Mouse (Mus musculus): ENCODE data around the gene Polr3a. TPM values are rescaled to one million over a fixed set of nuclear protein-coding genes. Genes with fewer than 3 reads are reported as not detected.
"Not testable (repeated sequence)": the region's sequence is repeated elsewhere in the genome, so short reads cannot be mapped to it uniquely, and the experiment has no call there.

Polr3a gene
- polyA plus RNA-seq, 1 experiment from 2014 or later = 12.4 TPM

DNA sequence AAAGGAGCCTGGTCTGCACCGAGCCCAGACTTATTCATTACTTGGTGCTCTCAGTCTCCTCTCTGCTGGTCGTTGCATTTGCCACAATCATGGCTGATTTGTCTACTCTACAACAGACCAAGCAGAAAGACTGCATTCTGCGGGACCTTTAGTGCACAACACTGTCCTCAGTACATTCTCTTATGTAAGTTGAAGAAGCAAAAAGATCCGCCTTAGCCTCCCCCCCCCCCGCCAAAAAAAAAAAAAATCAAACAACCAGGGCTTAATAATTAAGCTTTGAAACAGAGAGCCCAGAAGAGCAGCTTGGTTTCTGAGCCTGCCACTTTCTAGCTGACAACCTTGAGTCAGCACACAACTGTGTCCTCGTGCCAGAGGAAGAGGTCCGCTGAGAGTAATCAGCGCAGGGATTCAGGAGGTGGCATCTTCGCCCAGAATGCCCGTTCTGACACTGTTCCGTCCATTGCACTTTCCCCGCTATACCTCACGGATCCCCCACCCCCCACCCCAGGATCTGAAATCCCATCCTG lies 554 bp downstream of the Polr3a start:
- Histone ChIP-seq H3K4me1 (ENCODE audit: control insufficient read depth, insufficient read depth, low read length) (peaks cover 12% of the 10 kb centered on the region), H3K9me3 (replicated peaks; ENCODE audit: control insufficient read depth, low read length) (no peaks in the 10 kb centered on the region), H3K9ac (ENCODE audit: low read depth, low read length) (peak overlapping the region; percentile 86), H3K27ac (ENCODE audit: low read depth, low read length) (no peak overlapping the region), H3K27me3 (ENCODE audit: control insufficient read depth, insufficient read depth, low read length) (no peaks in the 10 kb centered on the region), H3K4me2 (peak overlapping the region; percentile 82), H3K36me3 (ENCODE audit: control insufficient read depth, insufficient read depth, low read length) (peaks cover 21% of the 10 kb centered on the region), H3K4me3 (ENCODE audit: low read depth, low read length) (peak overlapping the region; percentile 84)
- ATAC-seq (replicated peaks; ENCODE audit: insufficient number of reproducible peaks, low FRiP score, low TSS enrichment) = no peak
- WGBS (ENCODE audit: insufficient replicate concordance) = 5% methylated on average over 13 of the region's 13 CpGs

GRCm38 (mm10) chr14:24468806-24469205 lies 18.1 kb downstream of the Polr3a start:
- Histone ChIP-seq H3K9me3 (replicated peaks; ENCODE audit: control insufficient read depth, low read length) (no peaks in the 10 kb centered on the region), H3K4me2 (no peak overlapping the region), H3K36me3 (ENCODE audit: control insufficient read depth, insufficient read depth, low read length) (peaks cover 47% of the 10 kb centered on the region), H3K4me1 (ENCODE audit: control insufficient read depth, insufficient read depth, low read length) (no peaks in the 10 kb centered on the region), H3K9ac (ENCODE audit: low read depth, low read length) (no peak overlapping the region), H3K27me3 (ENCODE audit: control insufficient read depth, insufficient read depth, low read length) (no peaks in the 10 kb centered on the region), H3K27ac (ENCODE audit: low read depth, low read length) (no peak overlapping the region), H3K4me3 (ENCODE audit: low read depth, low read length) (no peak overlapping the region)
- no peak for ATAC-seq (replicated peaks; ENCODE audit: insufficient number of reproducible peaks, low FRiP score, low TSS enrichment)
- WGBS (ENCODE audit: insufficient replicate concordance) = 87% methylated on average over 6 of the region's 6 CpGs

DNA sequence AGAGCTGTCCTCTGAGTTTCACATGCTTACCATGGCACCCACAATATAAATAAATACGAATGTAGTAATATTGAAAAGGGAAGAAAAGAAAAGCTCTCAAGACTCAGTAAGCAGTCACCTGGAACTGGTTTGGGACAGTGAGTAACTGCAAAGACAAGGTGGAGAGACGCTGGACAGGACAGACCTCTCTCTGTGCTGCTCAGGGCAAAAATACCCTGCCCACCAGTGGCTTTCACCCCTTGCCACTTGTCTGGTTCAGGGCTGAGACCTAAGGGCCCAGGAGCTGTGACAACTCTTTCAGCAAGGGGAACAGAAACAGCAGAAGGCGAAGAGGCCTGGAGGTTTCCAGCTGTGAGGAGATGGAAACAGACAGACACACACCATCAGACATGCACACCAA lies 28.7 kb downstream of the Polr3a start:
- Histone ChIP-seq H3K27ac (ENCODE audit: low read depth, low read length) (no peak overlapping the region), H3K36me3 (ENCODE audit: control insufficient read depth, insufficient read depth, low read length) (peaks cover 24% of the 10 kb centered on the region), H3K27me3 (ENCODE audit: control insufficient read depth, insufficient read depth, low read length) (no peaks in the 10 kb centered on the region), H3K4me3 (ENCODE audit: low read depth, low read length) (no peak overlapping the region), H3K9me3 (replicated peaks; ENCODE audit: control insufficient read depth, low read length) (no peaks in the 10 kb centered on the region), H3K4me2 (no peak overlapping the region), H3K4me1 (ENCODE audit: control insufficient read depth, insufficient read depth, low read length) (no peaks in the 10 kb centered on the region), H3K9ac (ENCODE audit: low read depth, low read length) (no peak overlapping the region)
- 83% methylated on average over 3 of the region's 3 CpGs for WGBS (ENCODE audit: insufficient replicate concordance)
- ATAC-seq (replicated peaks; ENCODE audit: insufficient number of reproducible peaks, low FRiP score, low TSS enrichment) = no peak

DNA sequence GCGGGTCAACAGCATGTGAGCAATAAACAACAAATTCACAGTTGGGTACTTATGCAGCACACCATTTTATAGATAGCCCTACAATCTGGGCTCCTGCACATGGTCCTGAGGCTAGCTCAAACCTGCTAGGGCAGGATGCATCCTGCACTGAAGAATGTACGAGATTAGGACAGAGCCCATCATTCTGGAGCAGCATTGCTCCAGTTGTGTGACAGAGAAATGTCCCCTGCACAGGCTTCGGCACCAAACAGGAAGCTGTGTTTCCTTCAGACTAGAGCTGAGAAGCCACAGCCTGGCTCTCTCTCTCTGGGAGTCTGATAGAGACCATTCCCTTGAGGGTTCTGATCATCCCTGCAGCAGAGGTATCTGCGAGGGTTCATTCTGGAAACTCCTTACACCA lies 43.3 kb downstream of the Polr3a start:
- not testable (repeated sequence) for H3K9me3 ChIP-seq (replicated peaks; ENCODE audit: control insufficient read depth, low read length); H3K4me2 ChIP-seq; ATAC-seq (replicated peaks; ENCODE audit: insufficient number of reproducible peaks, low FRiP score, low TSS enrichment); H3K4me1 ChIP-seq (ENCODE audit: control insufficient read depth, insufficient read depth, low read length); H3K4me3 ChIP-seq (ENCODE audit: low read depth, low read length); H3K27ac ChIP-seq (ENCODE audit: low read depth, low read length); H3K36me3 ChIP-seq (ENCODE audit: control insufficient read depth, insufficient read depth, low read length); H3K27me3 ChIP-seq (ENCODE audit: control insufficient read depth, insufficient read depth, low read length); H3K9ac ChIP-seq (ENCODE audit: low read depth, low read length)
- WGBS (ENCODE audit: insufficient replicate concordance) = 72% methylated on average over 4 of the region's 4 CpGs

Other genes with a start within 250 kb of the Polr3a start
- gene Dlg5, start 241.1 kb downstream of the Polr3a start, polyA plus RNA-seq (2014; fragmentation: Nextera tagmentation; extraction: Ambion mirVana) = 16.3 and 17.4 TPM in 2 replicates
- gene E330034G19Rik, start 193.8 kb downstream of the Polr3a start, polyA plus RNA-seq (2014; fragmentation: Nextera tagmentation; extraction: Ambion mirVana) = not detected in 2 replicates
- gene Rps24, start 67 bp upstream of the Polr3a start, polyA plus RNA-seq (2014; fragmentation: Nextera tagmentation; extraction: Ambion mirVana) = 849 and 922 TPM in 2 replicates

All from heart, embryonic 11.5 days (tissue).